Mouse (Mus musculus) left cerebral cortex, adult 18-20 months (tissue): Measurements from ENCODE around the gene 9930021J03Rik. TPM values are rescaled to one million over a fixed set of nuclear protein-coding genes. Genes with fewer than 3 reads are reported as not detected.
A peak's percentile ranks its signal among the peaks of the same experiment; 100 is the strongest.

Experiments
- DNase-seq, 2 experiments: peaks; one replicate each; pipeline ENCODE4 v3.0.0; 2021 to 2022; ENCODE audit warnings: low spot score in 2 of 2, mixed read lengths in 1 of 2
- total RNA-seq, 2 experiments: library from RNA; stranded (reverse); gene quantifications; 2 replicates each; pipeline ENCODE4 v1.2.3; 2021

The 9930021J03Rik gene
- total RNA-seq, 2 experiments from 2014 or later: 40.8 to 42.0 TPM

- DNase-seq: peak in 1 of 2 experiments; percentile 37
Measured at GRCm38 (mm10) chr19:29701707-29702106, 104.1 kb downstream of the 9930021J03Rik start.

- DNase-seq: no peak
Measured at GRCm38 (mm10) chr19:29697245-29697874, 108.4 kb downstream of the 9930021J03Rik start, which contains the start of gene Mlana. TSS of gene Mlana (plus strand) at chr19:29697824.

GRCm38 (mm10) chr19:29696840-29697239 is 108.9 kb downstream of the 9930021J03Rik start:
- no peak for DNase-seq

DNA sequence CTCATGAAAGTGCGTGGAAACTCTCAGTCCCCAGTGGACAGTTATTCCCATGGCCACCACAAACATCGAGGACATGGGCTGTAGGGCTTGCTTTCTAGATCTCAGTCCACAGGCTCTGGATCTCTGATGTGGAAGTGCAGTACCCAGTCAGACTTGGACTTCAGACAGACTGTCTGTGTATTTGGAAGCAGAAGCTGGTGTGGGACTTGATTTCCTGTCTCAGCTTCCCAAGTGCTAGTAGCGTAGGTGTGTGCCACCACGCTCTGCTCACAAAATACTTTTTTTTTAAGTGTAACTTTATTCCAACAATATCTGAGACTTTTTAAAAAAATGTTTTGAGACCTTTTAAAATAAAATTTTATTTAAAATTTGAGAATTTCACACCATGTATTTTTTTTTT is 109.5 kb downstream of the 9930021J03Rik start:
- peak in 1 of 2 experiments; percentile 21 for DNase-seq

- DNase-seq: no peak
Measured at GRCm38 (mm10) chr19:29695071-29695470, 110.7 kb downstream of the 9930021J03Rik start.

- peak; percentile 85 to 92 for DNase-seq
Measured at GRCm38 (mm10) chr19:29683844-29684540, 121.8 kb downstream of the 9930021J03Rik start.

GRCm38 (mm10) chr19:29680182-29681152 is 125.3 kb downstream of the 9930021J03Rik start:
- no peak for DNase-seq

DNA sequence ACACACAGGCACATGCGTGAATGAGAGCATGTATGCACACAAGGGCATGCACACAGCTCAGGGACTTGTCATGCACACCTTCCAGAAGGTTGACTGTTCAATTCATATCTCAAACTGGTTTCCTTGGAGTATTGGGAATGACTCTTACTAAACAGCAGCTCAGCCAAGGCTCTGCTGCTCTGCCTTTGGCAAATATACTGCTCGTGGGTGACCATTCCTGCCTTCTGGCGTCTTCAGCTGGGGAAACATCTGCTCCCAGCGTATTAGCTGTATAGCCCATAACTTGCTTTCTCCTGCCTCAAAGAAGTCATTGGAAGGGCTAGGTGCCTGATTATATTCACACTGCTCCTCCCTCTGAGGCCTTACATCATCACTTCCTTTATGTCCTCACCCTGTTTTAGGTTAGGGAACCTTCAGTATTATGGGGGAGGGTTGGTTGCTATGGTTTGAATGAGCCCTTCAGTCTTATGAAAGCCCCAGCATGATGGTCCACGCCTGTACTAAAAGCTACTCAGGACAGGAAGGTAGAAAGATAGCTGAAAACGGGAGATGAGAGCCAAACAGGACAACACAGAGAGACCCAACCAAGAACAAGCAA is 127.5 kb downstream of the 9930021J03Rik start:
- no peak for DNase-seq

- DNase-seq: no peak
Measured at GRCm38 (mm10) chr19:29676479-29677193, 129.2 kb downstream of the 9930021J03Rik start.

GRCm38 (mm10) chr19:29675562-29676078 is 130.2 kb downstream of the 9930021J03Rik start:
- DNase-seq: no peak

GRCm38 (mm10) chr19:29674946-29675345 is 130.8 kb downstream of the 9930021J03Rik start:
- no peak for DNase-seq

- DNase-seq: no peak
Measured at GRCm38 (mm10) chr19:29672660-29673059, 133.1 kb downstream of the 9930021J03Rik start.

- no peak for DNase-seq
Measured at GRCm38 (mm10) chr19:29671160-29671559, 134.6 kb downstream of the 9930021J03Rik start.

GRCm38 (mm10) chr19:29670247-29670646 is 135.5 kb downstream of the 9930021J03Rik start:
- DNase-seq: no peak

DNA sequence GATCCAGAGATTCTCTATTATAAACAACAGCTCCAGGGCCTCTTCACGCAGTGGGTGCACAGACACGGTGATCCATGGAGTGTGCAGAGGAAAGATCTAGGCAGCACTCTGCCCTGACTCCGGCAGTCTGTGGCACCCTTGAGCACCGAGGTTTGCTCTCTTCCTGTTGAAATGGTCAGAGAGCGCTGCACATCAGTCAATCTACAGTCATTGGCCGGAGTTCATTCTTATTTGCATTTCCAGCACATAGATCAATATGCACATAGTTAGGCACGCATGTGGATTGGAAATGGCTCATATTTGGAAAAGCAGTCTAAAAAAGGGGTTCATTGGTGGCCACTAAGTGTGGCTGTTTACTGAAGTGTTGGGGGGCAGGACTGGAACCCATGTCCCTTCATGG is 137.7 kb downstream of the 9930021J03Rik start:
- DNase-seq: no peak

DNA sequence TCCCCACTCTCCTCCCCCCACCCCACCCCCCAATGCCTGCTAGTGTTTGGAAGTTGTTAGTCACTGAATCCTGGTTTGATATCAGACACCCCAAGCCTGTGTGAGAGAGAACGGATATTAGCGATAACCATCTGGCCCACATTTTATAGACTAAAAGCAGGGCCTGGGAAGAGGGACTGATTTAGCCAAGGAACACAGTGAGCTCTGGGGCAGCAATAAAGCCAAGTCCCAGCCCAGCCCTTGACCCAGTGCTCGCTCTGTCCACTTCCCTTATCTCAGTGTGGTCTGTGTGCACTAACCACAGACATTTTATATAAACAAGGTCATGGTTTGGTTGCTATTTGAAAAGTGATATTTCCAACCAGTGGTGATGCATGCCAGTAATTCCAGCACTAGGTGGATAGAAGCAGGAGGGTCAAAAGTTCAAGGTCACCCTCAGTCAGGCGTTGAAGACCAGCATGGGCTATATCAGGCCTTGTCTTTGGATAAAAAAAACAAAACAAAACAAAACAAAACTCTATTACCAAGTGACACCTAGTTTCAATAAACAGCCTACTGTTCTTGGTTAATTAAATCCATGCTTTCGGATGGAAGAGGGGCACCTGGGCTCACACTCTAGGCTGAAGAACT is 138.7 kb downstream of the 9930021J03Rik start:
- no peak for DNase-seq

- DNase-seq: no peak
Measured at GRCm38 (mm10) chr19:29666164-29666563, 139.6 kb downstream of the 9930021J03Rik start.

GRCm38 (mm10) chr19:29664934-29665333 is 140.9 kb downstream of the 9930021J03Rik start:
- DNase-seq: no peak
